Mouse (Mus musculus): Measurements from ENCODE around the gene Nynrin.

- TF ChIP-seq CTCF (IDR thresholded peaks at IDR 0.05; ENCODE audit: borderline replicate concordance, control insufficient read depth, extremely low read depth, insufficient read depth, low read length, poor library complexity) = no peak
- TF ChIP-seq POLR2A (IDR thresholded peaks at IDR 0.05; ENCODE audit: control insufficient read depth, extremely low read depth, insufficient read depth, low read length, poor library complexity) = no peak
Measured at GRCm38 (mm10) chr14:55900414-55900755, 46.6 kb downstream of the Nynrin start.
